Mouse (Mus musculus) cerebellum, postnatal 10 days (tissue): ENCODE results near the gene Acat2.
"Not testable (repeated sequence)": the region's sequence is repeated elsewhere in the genome, so short reads cannot be mapped to it uniquely, and the experiment has no call there.

Experiments used
- DNase-seq, 2 experiments: peaks; one replicate each; pipeline ENCODE4 v3.0.0; 2021; ENCODE audit warnings: mixed read lengths in 2 of 2

Gene Acat2

DNA sequence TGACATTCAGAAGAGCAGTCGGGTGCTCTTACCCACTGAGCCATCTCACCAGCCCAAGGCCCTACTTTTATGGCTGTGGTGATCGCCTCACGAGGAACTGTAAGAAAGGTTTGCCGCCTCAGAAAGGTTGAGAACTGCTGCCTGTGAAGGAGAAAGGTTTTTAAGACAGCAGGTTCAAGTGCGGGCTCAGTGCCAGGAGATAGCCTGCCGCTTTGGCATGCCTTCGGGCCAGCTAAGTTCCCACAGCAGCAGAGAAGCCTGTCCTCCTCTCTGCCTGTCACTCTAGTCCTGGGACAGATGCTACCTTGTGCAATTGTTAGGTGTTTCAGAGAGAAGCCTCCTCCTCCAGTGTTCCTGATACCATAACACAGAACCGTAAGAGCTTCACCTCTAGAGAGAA lies 3.9 kb downstream of the Acat2 start:
- peak; percentile 41 to 49 for DNase-seq

DNA sequence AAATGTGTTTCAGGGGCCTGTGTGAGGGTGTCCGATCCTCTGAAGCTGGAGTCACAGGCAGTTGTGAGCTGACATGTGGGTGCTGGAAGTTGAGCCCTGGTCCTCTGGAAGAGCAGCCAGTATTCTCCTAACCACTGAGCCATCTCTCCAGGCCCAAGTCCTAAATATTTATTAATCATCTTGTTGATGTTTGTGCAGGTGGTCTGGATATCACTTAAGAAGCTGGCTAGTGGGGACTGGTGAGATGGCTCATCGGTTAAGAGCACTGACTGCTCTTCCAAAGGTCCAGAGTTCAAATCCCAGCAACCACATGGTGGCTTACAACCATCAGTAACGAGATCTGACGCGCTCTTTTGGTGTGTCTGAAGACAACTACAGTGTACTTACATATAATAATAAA lies 10.9 kb downstream of the Acat2 start:
- no peak for DNase-seq

DNA sequence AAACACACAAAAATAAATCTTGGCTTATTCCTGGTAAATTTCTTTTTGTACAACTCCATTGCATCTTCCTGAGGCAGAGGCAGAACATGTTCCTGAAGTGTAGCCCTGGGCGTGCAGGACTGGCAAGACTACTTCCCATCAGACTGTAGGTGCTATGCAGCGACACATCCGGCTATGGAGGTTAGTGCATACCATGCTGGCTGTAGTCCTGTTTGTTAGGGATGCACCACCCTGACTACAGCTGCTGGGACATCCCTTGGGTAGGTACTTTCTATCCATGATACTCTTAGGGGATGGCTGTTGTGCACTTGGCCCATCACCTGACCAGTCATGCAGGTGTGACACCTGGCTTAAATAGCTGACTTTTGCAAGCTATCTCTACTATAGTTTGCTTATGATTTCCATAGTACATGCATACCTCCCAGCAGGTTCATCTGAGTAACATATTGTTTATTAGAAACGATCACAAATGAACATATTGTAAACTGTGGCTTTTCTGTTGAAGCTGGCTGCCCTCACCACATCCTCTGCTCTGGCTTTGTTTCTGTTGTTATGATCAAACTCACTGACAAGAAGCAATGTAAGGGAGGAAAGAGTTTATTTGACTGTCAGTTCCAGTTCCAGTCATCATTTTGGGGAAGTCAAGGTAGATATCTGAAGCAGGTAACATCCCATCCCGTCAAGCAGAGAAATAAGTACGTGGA lies 17.9 kb downstream of the Acat2 start:
- no peak for DNase-seq

DNA sequence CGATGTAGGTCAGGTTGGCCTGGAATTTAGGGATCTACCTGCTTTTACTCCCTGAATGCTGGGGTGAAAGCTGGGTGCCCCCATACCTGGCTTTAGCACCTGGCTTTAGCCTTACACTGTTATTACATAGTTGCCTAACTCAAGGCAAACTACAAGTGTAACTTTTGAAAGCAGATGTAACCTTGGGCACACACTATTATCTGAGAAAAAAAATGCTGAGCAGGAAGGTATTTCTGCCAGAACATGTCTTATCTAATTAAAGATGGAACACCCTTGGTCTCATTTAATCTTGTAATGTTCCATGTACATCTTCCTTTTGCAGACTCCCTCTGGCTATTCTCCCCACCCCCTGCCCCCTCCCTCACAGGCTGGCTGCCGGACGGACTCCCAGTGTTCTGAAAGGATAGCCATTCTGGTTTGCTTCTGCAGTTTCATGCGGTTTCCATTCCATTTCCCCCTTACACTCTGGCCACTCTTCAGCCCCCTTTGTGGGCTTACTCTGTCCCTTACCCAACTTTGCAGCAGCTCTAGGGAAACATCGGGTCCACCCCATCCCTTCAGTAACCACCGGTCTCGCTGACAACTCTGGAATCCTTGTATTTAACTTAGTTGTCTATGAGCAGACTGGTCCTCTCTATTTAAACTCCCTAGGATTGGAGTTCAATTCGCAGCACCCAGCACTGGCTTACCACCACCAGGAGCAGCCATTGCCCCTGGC lies 18.8 kb downstream of the Acat2 start:
- DNase-seq: no peak

DNA sequence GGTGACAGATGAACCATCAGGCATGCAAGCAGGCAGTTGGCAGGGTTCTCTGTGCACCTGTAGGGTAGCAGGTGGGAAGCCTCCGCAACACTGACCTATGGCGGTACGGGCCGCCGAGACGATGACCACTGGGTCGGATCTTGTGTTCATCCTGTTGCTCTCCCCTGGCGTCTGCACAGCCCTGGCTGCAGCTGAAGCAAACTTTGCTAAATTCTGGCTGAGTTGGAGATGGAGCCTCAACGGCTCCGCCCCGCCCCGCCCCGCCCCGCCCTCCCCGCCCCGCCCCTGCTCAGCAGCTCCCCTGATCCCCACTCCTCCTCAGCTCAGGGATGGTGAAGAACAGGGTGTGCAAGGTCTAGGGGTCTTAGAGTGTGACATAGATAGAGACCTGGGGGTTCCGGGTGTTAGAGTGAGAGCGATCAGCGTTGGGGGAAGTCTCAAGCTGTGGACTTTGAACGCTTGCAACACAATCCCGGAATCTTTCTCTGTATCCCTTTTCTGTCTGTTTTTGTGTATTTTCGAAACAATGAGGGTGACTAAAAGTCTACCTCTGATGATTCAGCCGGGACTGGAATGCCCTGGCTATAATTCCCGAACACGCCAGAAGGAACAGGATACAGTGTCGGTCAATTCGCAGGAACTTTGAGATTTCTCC lies 20.3 kb downstream of the Acat2 start, which contains the start of gene Acat3:
Gene Acat3 (minus strand): TSS at position 450 of the 655 bp plus-strand sequence.
- peak; percentile 71 to 73 for DNase-seq

DNA sequence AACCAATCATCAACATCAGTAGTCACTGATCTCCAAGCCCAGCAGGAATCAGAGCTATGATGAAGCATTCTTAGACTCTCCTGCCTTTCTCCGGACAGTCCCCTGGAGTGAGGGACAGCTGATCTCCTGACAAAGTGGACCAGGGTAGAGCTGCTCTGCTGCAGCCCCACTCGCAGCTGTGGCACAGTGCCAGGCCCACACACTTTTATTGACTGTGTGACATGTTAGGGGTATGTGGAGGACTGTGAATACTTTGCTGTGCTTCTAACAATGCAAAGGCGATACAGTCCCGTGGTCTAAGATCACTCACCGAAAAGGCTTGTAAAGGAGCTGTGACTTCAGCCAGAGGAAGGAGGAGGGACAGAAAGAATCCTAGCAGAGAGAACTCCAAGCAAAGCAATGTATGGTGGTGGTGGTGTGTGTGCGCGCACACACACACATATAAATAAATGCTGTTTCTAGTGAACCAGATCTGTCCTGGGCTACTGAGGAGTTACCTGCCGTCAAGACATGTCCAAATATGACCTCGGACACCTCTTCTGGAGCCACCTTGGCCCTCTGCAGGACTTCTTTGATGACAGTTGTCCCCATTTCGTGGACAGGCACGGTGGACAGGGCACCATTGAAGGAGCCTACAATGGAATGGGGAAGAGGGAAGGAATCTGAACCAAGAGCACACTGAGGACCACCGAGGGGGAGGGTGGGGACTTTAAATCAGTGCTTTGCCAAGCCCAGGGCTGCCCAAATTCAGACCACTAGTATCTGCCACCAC lies 21.0 kb downstream of the Acat2 start:
- not testable (repeated sequence) for DNase-seq

DNA sequence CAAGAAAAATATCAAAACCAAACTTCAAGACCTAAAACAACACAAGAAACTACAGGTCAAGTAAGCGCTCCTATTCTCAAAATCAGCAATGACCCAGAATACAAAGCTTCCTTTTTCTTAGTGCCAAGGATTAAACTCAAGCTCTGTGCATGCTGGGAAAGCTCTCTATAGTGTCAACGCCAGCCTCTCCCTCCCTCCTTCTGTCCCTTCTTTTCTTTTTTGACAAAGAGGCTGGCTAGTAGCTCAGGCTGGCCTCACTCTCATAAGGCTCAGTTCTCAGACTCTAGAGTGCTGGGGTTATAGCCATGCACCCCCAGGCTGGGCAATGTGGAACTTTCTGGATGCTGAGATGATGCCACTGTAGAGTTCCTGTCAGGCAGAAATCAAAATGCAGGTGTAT lies 22.5 kb downstream of the Acat2 start:
- no peak for DNase-seq

DNA sequence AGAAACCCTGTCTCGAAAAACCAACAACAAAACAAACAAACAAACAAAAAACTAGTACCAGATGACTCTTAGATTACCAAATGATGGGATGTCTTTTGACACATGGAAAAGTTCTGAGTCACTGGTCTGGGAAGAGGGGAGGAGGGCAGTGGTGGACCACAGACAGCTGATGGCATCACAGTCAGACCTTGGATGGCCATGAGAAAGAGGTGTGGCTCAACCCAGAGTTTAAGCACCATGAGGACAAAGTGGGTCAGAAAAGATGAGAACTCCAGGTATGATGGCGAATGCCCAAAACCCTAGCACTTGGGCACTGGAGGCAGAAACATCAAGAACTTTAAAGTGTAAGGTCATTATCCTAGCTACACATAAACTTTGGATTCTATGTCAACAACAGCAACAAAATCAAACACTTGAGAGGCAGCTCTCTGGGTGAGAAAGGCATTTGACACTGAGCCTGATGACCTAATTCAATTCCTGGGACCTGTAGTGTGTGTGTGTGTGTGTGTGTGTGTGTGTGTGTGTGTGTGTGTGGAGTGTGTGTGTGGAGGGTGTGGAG lies 23.1 kb downstream of the Acat2 start:
- no peak for DNase-seq

DNA sequence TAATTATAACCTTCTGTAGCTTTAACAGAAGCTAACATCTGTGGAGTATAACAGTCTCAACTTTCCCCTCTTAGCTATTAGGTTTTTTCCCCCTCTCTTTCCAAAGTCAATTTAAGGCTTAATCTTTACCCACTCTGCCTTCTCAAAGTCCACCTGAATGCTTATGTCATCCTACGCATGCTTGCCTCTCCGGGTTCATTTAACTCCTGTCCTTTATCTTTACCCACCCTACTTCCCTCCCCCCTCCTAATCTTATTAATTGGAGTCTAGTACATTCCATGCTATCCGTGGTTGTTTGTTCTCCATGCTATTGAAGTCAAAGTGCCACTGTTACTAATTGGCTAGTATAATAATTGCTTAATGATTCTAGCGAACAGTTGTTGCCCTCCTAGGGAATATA lies 24.8 kb downstream of the Acat2 start:
- no peak for DNase-seq

DNA sequence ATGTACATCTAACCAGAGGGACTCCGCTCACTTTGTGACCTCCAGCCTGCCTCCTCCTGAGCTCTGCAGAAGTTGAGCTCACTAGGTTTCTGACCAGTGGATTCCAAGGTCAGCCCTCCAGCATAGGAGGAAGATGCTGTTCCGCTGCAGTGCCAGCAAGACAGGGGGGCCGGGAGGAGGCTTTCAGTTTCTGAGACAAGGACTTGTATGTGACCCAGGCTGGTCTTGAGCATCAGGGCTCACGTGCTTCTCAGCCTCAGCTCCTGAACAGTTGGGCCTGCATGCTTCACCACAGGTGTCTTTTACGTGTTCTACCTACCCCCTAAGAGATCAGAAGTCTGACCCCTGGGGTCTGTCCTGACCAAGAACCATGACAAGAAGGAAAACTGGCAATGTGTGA lies 29.0 kb downstream of the Acat2 start:
- not testable (repeated sequence) for DNase-seq

DNA sequence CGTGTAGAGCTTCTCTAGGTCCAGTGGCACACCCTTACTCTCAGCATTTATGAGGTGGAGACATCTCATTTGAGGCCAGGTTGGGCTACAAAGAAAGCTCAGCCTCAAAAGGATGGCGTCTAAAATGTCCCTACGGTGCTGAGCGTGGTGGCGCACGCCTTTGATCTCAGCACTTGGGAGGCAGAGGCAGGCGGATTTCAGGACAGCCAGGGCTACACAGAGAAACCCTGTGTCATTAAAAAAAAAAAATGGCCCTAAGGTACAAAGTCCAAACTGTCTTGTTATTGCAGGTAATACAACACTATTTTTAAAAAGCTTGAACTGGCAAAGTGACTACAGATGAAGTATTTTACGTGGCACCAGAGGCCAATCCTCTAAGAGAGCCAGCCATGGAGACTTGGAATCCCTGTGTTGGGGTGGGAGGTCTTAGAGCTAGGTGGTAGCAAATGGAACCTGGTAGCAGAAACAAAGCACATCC lies 34.8 kb downstream of the Acat2 start:
- no peak for DNase-seq

DNA sequence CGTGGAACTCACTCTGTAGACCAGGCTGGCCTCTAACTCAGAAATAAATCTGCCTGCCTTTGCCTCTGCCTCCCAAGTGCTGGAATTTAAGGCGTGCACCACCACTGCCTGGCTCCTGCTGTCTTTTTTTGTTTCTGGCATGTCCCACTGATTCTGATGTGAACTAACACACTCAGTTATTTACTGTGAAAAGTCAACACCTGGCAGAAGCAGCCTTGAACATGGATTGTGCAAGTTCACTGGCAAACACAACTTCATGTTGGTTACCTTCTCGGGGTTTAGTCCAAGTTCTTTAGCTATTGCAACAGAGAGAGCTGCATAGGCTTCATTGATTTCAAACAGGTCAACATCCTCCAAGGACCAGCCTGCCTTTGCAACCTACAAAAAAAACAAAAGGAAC lies 35.5 kb downstream of the Acat2 start:
- no peak for DNase-seq

DNA sequence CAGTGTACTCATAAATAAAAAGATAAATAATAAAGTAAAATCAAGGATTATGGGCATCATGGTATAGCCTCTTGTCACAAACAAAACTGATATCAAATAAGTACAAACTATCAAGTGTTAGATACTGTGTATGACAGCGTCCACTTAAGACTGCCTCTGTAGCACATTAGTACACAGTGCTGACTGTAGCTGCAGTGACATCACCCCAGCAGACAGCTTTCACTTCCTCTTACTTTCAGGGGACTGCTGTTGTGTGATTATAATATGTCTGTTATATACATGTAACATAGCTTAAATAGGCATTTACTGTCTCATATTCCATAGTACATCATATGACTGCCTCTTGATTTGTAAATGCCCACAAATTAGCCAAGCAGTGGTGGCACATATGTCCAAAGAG lies 39.5 kb downstream of the Acat2 start:
- no peak for DNase-seq

DNA sequence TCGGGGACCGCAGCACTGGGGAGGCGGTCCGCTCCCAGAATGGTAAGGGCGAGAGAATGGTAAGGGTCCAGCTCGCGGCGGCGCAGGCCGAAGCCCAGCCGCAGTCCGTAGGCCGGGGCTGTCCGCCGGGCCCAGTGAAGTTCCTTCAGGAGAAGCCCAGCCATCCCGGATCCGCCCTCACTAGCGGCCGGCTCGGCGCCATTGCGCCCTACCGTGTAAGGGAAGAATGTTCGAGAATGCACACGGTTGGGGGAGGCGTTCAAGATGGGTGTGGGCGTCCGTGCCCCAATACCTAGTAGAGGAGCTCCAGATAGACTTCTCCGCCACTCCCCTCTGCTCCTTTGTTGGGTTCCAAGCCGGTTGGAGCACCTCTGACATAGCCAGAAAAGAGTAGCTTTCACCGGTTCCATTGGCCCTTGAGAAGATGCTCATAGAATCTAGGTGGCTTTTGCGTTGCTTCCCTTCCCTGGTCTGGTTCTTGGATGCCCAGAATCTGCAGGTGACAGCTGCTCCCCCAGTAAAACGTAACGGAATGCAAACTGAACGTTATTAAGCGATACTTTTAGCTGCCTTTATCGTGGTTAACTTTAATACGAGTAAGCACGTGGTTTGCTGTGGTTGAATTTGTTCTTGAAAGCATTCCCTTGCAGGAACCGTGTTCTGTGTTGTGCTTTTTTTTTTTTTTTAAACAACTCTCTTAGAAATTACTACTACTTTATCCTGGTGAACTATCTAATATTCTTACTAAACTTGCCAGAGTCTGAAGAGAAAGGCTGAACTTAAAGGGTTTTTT lies 43.8 kb downstream of the Acat2 start:
- DNase-seq: no peak

DNA sequence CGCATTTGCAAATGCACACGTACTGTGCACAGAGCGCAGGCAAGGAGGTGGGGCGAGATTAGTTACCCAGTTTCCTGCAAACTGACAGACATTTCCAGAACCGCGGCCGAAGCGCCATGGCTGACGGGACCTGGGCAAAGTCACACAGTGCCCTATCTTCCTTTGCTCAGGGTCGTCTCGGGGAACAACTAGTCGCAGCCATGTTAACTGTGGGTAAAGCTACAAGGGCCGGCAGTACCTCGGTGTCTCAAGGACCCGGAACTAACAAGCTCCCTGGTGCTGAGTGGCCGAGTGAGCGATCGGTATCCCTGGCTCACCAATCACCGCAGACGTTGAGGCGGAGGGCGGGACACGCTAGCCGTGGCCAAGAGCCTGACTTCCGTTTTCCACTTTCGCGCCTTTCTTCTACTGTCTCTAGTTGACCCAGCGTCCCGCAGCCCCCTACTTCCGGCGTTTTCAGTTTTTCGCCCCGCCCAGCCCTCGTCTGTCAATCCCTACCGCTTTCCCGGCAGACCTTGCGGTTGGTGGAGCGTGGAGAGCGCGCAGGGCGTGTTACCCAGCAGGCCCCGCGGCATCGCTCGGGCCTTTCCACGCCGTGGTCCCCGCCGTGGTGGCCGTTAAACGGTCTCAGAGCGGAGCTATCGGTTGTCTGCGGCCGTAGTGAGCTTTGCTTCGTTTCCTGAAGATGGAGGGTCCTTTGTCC lies 44.5 kb downstream of the Acat2 start, which contains the start of gene Mrpl18:
Gene Mrpl18 (minus strand): TSS at position 465 of the 703 bp plus-strand sequence.
- peak; percentile 98 to 99 for DNase-seq

DNA sequence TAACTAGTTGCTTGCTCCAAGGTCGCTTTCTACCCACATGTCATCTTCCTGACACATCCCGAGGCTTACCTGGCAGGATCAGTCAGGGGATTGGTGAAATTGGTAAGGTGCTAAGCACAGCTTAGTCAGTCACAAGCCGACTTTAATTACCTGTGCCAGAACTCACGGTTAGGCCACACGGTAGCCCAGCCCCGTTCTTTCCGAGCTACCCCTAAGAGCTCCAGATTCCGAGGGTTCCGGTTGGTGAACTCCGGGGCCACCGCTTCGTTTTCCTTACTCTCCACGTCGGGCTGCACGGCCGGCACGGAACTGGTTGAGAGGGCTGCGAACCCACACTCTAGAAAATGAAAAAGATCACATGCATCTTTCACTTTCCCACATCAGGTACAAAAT lies 45.1 kb downstream of the Acat2 start, which contains the start of gene Tcp1:
Gene Tcp1 (plus strand): TSS at position 214 of the 393 bp plus-strand sequence.
- peak in 1 of 2 experiments; percentile 51 for DNase-seq

DNA sequence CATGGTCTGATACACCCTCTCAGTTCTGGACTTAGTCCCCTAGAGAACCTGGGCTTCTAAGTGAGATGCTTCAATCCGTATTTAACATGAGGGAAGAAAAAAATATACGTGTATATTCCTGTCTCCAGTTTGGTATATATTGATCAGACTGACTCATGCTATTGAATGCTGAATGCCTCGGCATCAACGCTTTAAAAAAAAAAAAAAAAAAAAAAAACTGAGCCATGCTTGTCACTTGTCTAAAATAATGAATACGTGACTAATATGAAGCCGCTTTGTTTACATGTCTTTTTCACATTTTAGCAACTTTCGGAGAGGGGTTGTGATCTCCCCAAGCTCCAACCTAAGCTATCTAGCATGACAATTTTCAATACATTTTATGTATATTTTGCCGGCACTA lies 50.2 kb downstream of the Acat2 start:
- DNase-seq: no peak

DNA sequence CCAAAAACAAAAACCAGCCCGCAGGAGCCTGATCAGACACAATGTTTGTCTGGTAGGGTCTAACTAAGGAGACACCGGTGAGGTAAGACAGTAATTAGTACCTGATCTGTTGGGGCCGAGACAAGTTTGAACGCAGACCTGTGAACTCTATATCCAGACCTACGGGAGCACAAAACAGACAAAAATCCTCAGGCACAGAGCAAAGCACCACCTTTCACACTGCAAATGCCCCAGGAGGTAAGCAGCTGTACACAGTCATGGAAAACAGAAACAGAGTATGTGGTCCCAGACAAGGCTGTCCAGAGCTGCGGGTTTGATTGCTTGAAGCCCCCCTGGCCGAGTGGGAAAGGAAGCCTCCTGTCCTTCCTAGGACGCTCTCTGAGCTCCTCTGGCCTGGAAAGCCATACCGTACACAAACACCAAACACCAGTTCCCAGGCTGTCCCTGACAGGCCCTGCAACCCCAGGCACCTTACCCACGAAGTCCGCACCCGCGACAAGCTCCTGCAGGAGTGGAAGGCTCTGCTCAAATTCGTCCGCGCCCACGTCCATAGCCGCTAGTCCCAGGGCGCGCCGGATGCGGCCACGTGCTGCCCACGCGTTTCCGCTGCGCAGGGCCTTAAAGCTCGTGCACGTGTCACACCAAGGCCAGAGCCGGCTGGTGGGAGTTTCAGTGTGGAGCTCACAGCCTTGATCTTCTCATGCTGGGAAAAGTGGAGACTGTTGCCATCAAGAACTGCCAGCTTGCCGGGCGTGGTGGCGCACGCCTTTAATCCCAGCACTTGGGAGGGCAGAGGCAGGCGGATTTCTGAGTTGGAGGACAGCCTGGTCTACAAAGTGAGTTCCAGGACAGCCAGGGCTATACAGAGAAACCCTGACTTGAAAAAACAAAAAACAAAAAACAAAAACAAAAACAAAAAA lies 50.9 kb downstream of the Acat2 start, which contains the start of gene Pnldc1:
Gene Pnldc1 (minus strand): TSS at position 870 of the 920 bp plus-strand sequence.
- no peak for DNase-seq

DNA sequence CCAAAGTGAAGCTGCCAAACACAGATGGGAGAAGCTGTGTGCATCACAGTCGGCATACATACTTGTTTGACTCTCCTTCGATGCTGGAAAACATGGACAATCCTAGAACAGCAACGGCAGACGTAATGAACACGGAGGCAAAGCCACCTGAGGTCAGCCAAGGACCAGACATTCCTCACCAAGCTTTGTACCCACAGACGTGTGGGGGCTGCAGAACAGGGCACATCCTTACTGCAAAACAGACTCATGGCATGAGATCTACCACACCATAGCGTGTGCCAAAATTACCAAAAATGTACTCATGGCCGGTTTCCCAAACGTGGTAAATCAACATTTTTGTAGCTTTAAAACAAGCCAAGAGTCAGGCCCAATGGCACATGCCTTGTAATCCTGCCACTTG lies 54.1 kb downstream of the Acat2 start:
- no peak for DNase-seq

DNA sequence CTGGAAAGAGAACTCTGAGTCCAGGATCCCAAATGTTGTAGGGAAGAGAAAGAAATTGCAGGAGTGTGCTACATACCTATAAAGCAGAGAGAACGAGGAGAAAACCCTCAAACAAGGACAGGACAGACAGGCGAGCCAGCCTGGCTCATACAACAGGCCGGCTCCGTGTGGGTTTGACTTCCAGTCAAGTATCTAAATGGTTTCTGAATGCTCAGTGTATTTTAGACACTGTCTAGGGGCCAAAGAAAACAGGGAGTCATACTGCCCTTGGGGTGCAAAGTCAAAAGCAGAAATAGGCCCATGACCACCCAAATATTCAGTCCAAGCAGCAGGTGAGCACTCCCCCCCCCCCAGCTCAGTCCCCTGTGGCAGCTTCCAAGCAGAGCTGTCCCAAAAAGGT lies 54.7 kb downstream of the Acat2 start:
- DNase-seq: no peak
